Mouse (Mus musculus): ENCODE measurements at regions not wholly inside any gene's neighbourhood (a gene's known extent, or its start where the extent isn't known, plus 50 kb on each side); places are given as distances from the start of the nearest gene placed in this dataset.

GRCm38 (mm10) chr13:72280871-72281270, 317.3 kb upstream of the Irx1 start:
- Histone ChIP-seq H3K4me1 (ENCODE audit: insufficient read depth) (no peaks in the 10 kb centered on the region), H3K9ac (replicated peaks) (no peak overlapping the region), H3K36me3 (replicated peaks; ENCODE audit: insufficient read depth, low read length) (no peaks in the 10 kb centered on the region), H3K9me3 (ENCODE audit: low read length) (no peaks in the 10 kb centered on the region), H3K4me2 (ENCODE audit: low read depth, low read length) (no peak overlapping the region), H3K4me3 (ENCODE audit: low read depth, low read length) (no peak overlapping the region), H3K27ac (ENCODE audit: low read depth) (no peak overlapping the region), H3K27me3 (ENCODE audit: insufficient read depth, low read length) (no peaks in the 10 kb centered on the region)
- WGBS (ENCODE audit: insufficient replicate concordance): 69% methylated on average over 5 of the region's 5 CpGs
- DNase-seq (no peak), ATAC-seq (no peak)
- TF ChIP-seq CTCF (IDR thresholded peaks at IDR 0.05; ENCODE audit: low read depth): no peak
- TF ChIP-seq EP300 (IDR thresholded peaks at IDR 0.05; ENCODE audit: low read depth): no peak

- no peaks in the 10 kb centered on the region for H3K36me3 ChIP-seq (replicated peaks; ENCODE audit: insufficient read depth, low read length)
- H3K9ac ChIP-seq (replicated peaks): no peak overlapping the region
- WGBS (ENCODE audit: insufficient replicate concordance): 74% methylated on average over 3 of the region's 3 CpGs
- H3K4me3 ChIP-seq (ENCODE audit: low read depth, low read length): no peak overlapping the region
- TF ChIP-seq CTCF (IDR thresholded peaks at IDR 0.05; ENCODE audit: low read depth) (no peak), EP300 (IDR thresholded peaks at IDR 0.05; ENCODE audit: low read depth) (no peak)
- no peak overlapping the region for H3K4me2 ChIP-seq (ENCODE audit: low read depth, low read length)
- no peaks in the 10 kb centered on the region for H3K27me3 ChIP-seq (ENCODE audit: insufficient read depth, low read length)
- H3K4me1 ChIP-seq (ENCODE audit: insufficient read depth): no peaks in the 10 kb centered on the region
- H3K9me3 ChIP-seq (ENCODE audit: low read length): no peaks in the 10 kb centered on the region
- H3K27ac ChIP-seq (ENCODE audit: low read depth): no peak overlapping the region
- DNase-seq (no peak), ATAC-seq (no peak)
Observed at GRCm38 (mm10) chr13:72282764-72283163, 319.2 kb upstream of the Irx1 start.

- Histone ChIP-seq H3K36me3 (replicated peaks; ENCODE audit: insufficient read depth, low read length) (no peaks in the 10 kb centered on the region), H3K9me3 (ENCODE audit: low read length) (no peaks in the 10 kb centered on the region), H3K27ac (ENCODE audit: low read depth) (no peak overlapping the region), H3K4me3 (ENCODE audit: low read depth, low read length) (no peak overlapping the region), H3K9ac (replicated peaks) (no peak overlapping the region), H3K4me2 (ENCODE audit: low read depth, low read length) (no peak overlapping the region), H3K4me1 (ENCODE audit: insufficient read depth) (no peaks in the 10 kb centered on the region), H3K27me3 (ENCODE audit: insufficient read depth, low read length) (no peaks in the 10 kb centered on the region)
- ATAC-seq: no peak
- no peak for TF ChIP-seq EP300 (IDR thresholded peaks at IDR 0.05; ENCODE audit: low read depth)
- TF ChIP-seq CTCF (IDR thresholded peaks at IDR 0.05; ENCODE audit: low read depth): no peak
- 58% methylated on average over 1 of the region's 1 CpGs for WGBS (ENCODE audit: insufficient replicate concordance)
- no peak for DNase-seq
Observed at GRCm38 (mm10) chr13:72283701-72284100, 320.2 kb upstream of the Irx1 start.

- H3K9me3 ChIP-seq (ENCODE audit: low read length): no peaks in the 10 kb centered on the region
- H3K27me3 ChIP-seq (ENCODE audit: insufficient read depth, low read length): no peaks in the 10 kb centered on the region
- no peaks in the 10 kb centered on the region for H3K4me1 ChIP-seq (ENCODE audit: insufficient read depth)
- TF ChIP-seq CTCF (IDR thresholded peaks at IDR 0.05; ENCODE audit: low read depth): no peak
- no peak overlapping the region for H3K27ac ChIP-seq (ENCODE audit: low read depth)
- H3K36me3 ChIP-seq (replicated peaks; ENCODE audit: insufficient read depth, low read length): no peaks in the 10 kb centered on the region
- 82% methylated on average over 4 of the region's 4 CpGs for WGBS (ENCODE audit: insufficient replicate concordance)
- no peak overlapping the region for H3K4me3 ChIP-seq (ENCODE audit: low read depth, low read length)
- no peak for ATAC-seq
- no peak overlapping the region for H3K9ac ChIP-seq (replicated peaks)
- no peak for DNase-seq
- H3K4me2 ChIP-seq (ENCODE audit: low read depth, low read length): no peak overlapping the region
Observed at GRCm38 (mm10) chr13:72286301-72286700, 322.8 kb upstream of the Irx1 start.

- WGBS (ENCODE audit: insufficient replicate concordance): 46% methylated on average over 13 of the region's 13 CpGs
- no peak overlapping the region for H3K27ac ChIP-seq (ENCODE audit: low read depth)
- H3K27me3 ChIP-seq (ENCODE audit: insufficient read depth, low read length): no peaks in the 10 kb centered on the region
- H3K4me3 ChIP-seq (ENCODE audit: low read depth, low read length): no peak overlapping the region
- no peaks in the 10 kb centered on the region for H3K9me3 ChIP-seq (ENCODE audit: low read length)
- no peak overlapping the region for H3K9ac ChIP-seq (replicated peaks)
- TF ChIP-seq EP300 (IDR thresholded peaks at IDR 0.05; ENCODE audit: low read depth): no peak
- no peak for TF ChIP-seq CTCF (IDR thresholded peaks at IDR 0.05; ENCODE audit: low read depth)
- DNase-seq (no peak), ATAC-seq (no peak)
- no peaks in the 10 kb centered on the region for H3K4me1 ChIP-seq (ENCODE audit: insufficient read depth)
- H3K4me2 ChIP-seq (ENCODE audit: low read depth, low read length): no peak overlapping the region
- H3K36me3 ChIP-seq (replicated peaks; ENCODE audit: insufficient read depth, low read length): no peaks in the 10 kb centered on the region
Observed at GRCm38 (mm10) chr13:72288381-72289092, 325.0 kb upstream of the Irx1 start.

- Histone ChIP-seq H3K27ac (ENCODE audit: low read depth) (no peak overlapping the region), H3K4me3 (ENCODE audit: low read depth, low read length) (no peak overlapping the region), H3K9me3 (ENCODE audit: low read length) (no peaks in the 10 kb centered on the region), H3K36me3 (replicated peaks; ENCODE audit: insufficient read depth, low read length) (no peaks in the 10 kb centered on the region), H3K27me3 (ENCODE audit: insufficient read depth, low read length) (no peaks in the 10 kb centered on the region), H3K4me2 (ENCODE audit: low read depth, low read length) (no peak overlapping the region), H3K9ac (replicated peaks) (no peak overlapping the region), H3K4me1 (ENCODE audit: insufficient read depth) (no peaks in the 10 kb centered on the region)
- ATAC-seq (no peak), DNase-seq (no peak)
- WGBS (ENCODE audit: insufficient replicate concordance): 21% methylated on average over 10 of the region's 10 CpGs
- TF ChIP-seq CTCF (IDR thresholded peaks at IDR 0.05; ENCODE audit: low read depth) (0 out of 2 replicates have a peak, but pooled peaks have one; percentile 1), EP300 (IDR thresholded peaks at IDR 0.05; ENCODE audit: low read depth) (no peak)
Observed at GRCm38 (mm10) chr13:72289093-72289501, 325.6 kb upstream of the Irx1 start.

Measured in liver, postnatal 0 days (tissue).